Mouse (Mus musculus): Measurements from ENCODE around the gene Acot11. TPM values are rescaled to one million over a fixed set of nuclear protein-coding genes. Genes with fewer than 3 reads are reported as not detected.
"Not testable (repeated sequence)": the region's sequence is repeated elsewhere in the genome, so short reads cannot be mapped to it uniquely, and the experiment has no call there.

Acot11 gene
- polyA plus RNA-seq, 1 experiment = 21.9 TPM

DNA sequence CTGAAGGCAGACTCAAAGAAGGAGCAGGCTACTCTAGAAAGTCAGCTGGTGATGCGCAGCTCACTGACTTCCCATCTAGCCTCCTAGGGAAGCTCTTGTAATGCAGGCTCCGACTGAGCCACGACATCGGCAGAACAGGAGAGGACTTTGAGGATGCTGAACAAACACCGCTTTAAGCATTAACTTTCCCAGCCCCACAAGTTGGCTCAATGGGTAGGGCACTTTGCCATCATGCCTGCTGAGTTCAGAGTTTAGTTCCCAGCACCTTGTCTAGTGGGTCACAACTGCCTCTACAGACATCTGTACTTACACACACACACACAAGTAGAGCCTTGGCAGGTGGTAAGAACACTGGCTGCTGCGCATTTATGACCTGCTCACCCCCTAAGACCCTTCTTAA is 53.1 kb downstream of the Acot11 start:
- H3K27ac ChIP-seq (ENCODE audit: insufficient read depth, low read length) = no peak overlapping the region
- peaks cover 1% of the 10 kb centered on the region; the same call in 1 of the 2 replicates for H3K4me1 ChIP-seq (ENCODE audit: control insufficient read depth, insufficient read depth, low read length)
- H3K4me3 ChIP-seq (ENCODE audit: insufficient read depth, low read length) = no peak overlapping the region
- TF ChIP-seq POLR2A (IDR thresholded peaks at IDR 0.05; ENCODE audit: extremely low read depth, insufficient read depth, low read length) (no peak), CTCF (IDR thresholded peaks at IDR 0.05; ENCODE audit: extremely low read depth, insufficient read depth, low read length) (no peak)

- H3K4me1 ChIP-seq (ENCODE audit: control insufficient read depth, insufficient read depth, low read length) = peaks cover 1% of the 10 kb centered on the region; the same call in 1 of the 2 replicates
- peak; percentile 56; the same call in 1 of the 2 replicates for TF ChIP-seq POLR2A (IDR thresholded peaks at IDR 0.05; ENCODE audit: extremely low read depth, insufficient read depth, low read length)
- peak; percentile 73 for TF ChIP-seq CTCF (IDR thresholded peaks at IDR 0.05; ENCODE audit: extremely low read depth, insufficient read depth, low read length)
- peak overlapping the region; percentile 5; the same call in 1 of the 2 replicates for H3K4me3 ChIP-seq (ENCODE audit: insufficient read depth, low read length)
- no peak overlapping the region for H3K27ac ChIP-seq (ENCODE audit: insufficient read depth, low read length)
These were observed 55.1 kb downstream of the Acot11 start for GRCm38 (mm10) chr4:106749699-106750098.

DNA sequence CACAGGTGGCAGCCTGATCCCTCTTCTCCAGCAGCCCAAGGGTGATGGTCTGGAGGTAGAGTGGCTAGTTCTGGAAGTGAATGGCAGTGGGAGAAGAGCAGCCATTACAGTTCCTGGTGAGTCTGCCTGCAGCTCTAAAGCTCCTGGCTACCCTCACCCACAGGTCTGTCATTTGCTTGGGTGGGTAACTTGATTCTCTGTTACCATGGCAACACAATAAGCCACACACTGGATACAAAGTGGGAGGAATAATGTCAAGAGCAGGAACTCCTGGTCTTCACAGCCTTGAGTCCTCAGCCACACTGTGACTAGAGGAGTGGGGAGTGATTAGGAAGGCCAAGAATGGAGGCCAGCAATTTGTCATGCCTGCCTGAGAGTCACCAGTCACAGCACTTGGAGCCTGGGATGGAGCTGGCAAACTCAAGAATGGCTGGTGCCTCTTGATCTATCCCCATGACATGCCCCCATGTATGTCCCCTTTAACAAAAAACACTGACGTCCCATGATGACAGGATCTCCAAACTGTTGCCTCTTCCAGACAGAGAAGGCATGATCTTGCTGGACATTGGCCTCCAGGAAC is 57.7 kb downstream of the Acot11 start:
- no peak overlapping the region for H3K27ac ChIP-seq (ENCODE audit: insufficient read depth, low read length)
- H3K4me3 ChIP-seq (ENCODE audit: insufficient read depth, low read length) = no peak overlapping the region
- TF ChIP-seq CTCF (IDR thresholded peaks at IDR 0.05; ENCODE audit: extremely low read depth, insufficient read depth, low read length) = no peak
- no peak for TF ChIP-seq POLR2A (IDR thresholded peaks at IDR 0.05; ENCODE audit: extremely low read depth, insufficient read depth, low read length)
- peaks cover 1% of the 10 kb centered on the region; the same call in 1 of the 2 replicates for H3K4me1 ChIP-seq (ENCODE audit: control insufficient read depth, insufficient read depth, low read length)

- Histone ChIP-seq H3K4me3 (ENCODE audit: insufficient read depth, low read length) (no peak overlapping the region), H3K27ac (ENCODE audit: insufficient read depth, low read length) (no peak overlapping the region), H3K4me1 (ENCODE audit: control insufficient read depth, insufficient read depth, low read length) (peaks cover 1% of the 10 kb centered on the region; the same call in 1 of the 2 replicates)
- TF ChIP-seq POLR2A (IDR thresholded peaks at IDR 0.05; ENCODE audit: extremely low read depth, insufficient read depth, low read length) = no peak
- no peak for TF ChIP-seq CTCF (IDR thresholded peaks at IDR 0.05; ENCODE audit: extremely low read depth, insufficient read depth, low read length)
These were observed 58.9 kb downstream of the Acot11 start for GRCm38 (mm10) chr4:106745862-106746261.

- Histone ChIP-seq H3K4me1 (ENCODE audit: control insufficient read depth, insufficient read depth, low read length) (no peaks in the 10 kb centered on the region), H3K4me3 (ENCODE audit: insufficient read depth, low read length) (no peak overlapping the region), H3K27ac (ENCODE audit: insufficient read depth, low read length) (no peak overlapping the region)
- no peak for TF ChIP-seq POLR2A (IDR thresholded peaks at IDR 0.05; ENCODE audit: extremely low read depth, insufficient read depth, low read length)
- TF ChIP-seq CTCF (IDR thresholded peaks at IDR 0.05; ENCODE audit: extremely low read depth, insufficient read depth, low read length) = no peak
These were observed 66.9 kb downstream of the Acot11 start for GRCm38 (mm10) chr4:106737904-106738303.

- not testable (repeated sequence) for H3K4me1 ChIP-seq (ENCODE audit: control insufficient read depth, insufficient read depth, low read length); H3K27ac ChIP-seq (ENCODE audit: insufficient read depth, low read length); H3K4me3 ChIP-seq (ENCODE audit: insufficient read depth, low read length)
These were observed 67.9 kb downstream of the Acot11 start for GRCm38 (mm10) chr4:106736884-106737283.

GRCm38 (mm10) chr4:106733636-106734035 is 71.2 kb downstream of the Acot11 start, which contains the start of gene Fam151a:
TSS of gene Fam151a (plus strand) at chr4:106733889.
- TF ChIP-seq CTCF (IDR thresholded peaks at IDR 0.05; ENCODE audit: extremely low read depth, insufficient read depth, low read length) (no peak), POLR2A (IDR thresholded peaks at IDR 0.05; ENCODE audit: extremely low read depth, insufficient read depth, low read length) (no peak)
- H3K4me1 ChIP-seq (ENCODE audit: control insufficient read depth, insufficient read depth, low read length) = no peaks in the 10 kb centered on the region
- H3K27ac ChIP-seq (ENCODE audit: insufficient read depth, low read length) = no peak within 1 kb of the TSS
- H3K4me3 ChIP-seq (ENCODE audit: insufficient read depth, low read length) = no peak within 1 kb of the TSS

- Histone ChIP-seq H3K4me3 (ENCODE audit: insufficient read depth, low read length) (no peak within 1 kb of the TSS), H3K27ac (ENCODE audit: insufficient read depth, low read length) (no peak within 1 kb of the TSS), H3K4me1 (ENCODE audit: control insufficient read depth, insufficient read depth, low read length) (no peaks in the 10 kb centered on the region)
- no peak for TF ChIP-seq CTCF (IDR thresholded peaks at IDR 0.05; ENCODE audit: extremely low read depth, insufficient read depth, low read length)
- TF ChIP-seq POLR2A (IDR thresholded peaks at IDR 0.05; ENCODE audit: extremely low read depth, insufficient read depth, low read length) = no peak
These were observed 74.0 kb downstream of the Acot11 start, which contains the start of gene Mroh7 for GRCm38 (mm10) chr4:106730814-106731213. TSS of gene Mroh7 (minus strand) at chr4:106730925.

DNA sequence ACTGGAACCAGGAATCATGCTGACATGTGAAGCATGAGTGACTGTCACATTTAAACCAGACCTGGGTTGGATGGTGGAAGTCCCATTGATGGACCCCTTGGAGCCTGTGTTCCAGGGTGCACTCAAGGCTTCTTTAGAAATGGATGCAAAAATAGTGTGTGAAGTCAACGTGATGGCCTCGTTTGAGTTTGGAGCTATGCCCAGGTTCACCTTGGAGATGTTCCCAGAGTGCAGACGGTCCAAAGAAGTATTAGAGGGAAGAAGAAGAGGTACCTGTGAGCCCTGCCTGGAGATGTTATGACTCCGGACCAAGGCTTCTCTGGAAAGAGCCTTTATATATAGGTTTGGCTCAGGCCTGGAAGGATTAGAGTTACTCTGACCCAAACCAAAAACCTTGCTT is 84.2 kb downstream of the Acot11 start:
- TF ChIP-seq CTCF (IDR thresholded peaks at IDR 0.05; ENCODE audit: extremely low read depth, insufficient read depth, low read length) = no peak
- Histone ChIP-seq H3K27ac (ENCODE audit: insufficient read depth, low read length) (no peak overlapping the region), H3K4me3 (ENCODE audit: insufficient read depth, low read length) (no peak overlapping the region), H3K4me1 (ENCODE audit: control insufficient read depth, insufficient read depth, low read length) (no peaks in the 10 kb centered on the region)

DNA sequence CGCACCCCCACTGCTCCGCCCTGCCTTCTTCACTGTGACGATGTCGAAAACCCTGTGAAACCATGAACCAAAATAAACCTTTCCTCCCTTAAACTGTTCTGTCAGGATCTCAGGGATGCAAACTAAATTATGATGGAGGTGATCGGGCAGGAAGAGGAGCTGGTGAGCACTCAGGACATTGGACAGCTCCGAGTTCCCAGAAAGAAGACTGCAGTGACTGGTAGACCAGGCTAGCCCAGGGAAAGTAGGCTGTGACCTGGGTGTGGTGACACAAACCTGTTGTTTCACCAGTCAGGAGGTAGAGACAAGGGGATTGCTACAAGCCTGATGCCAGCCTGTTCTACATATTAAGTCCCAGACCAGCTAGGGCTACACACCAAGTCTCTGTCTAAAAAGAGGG is 91.2 kb downstream of the Acot11 start:
- Histone ChIP-seq H3K4me3 (ENCODE audit: insufficient read depth, low read length) (no peak overlapping the region), H3K4me1 (ENCODE audit: control insufficient read depth, insufficient read depth, low read length) (no peaks in the 10 kb centered on the region), H3K27ac (ENCODE audit: insufficient read depth, low read length) (no peak overlapping the region)
- TF ChIP-seq POLR2A (IDR thresholded peaks at IDR 0.05; ENCODE audit: extremely low read depth, insufficient read depth, low read length) (no peak), CTCF (IDR thresholded peaks at IDR 0.05; ENCODE audit: extremely low read depth, insufficient read depth, low read length) (no peak)
